Mouse (Mus musculus) adrenal gland, postnatal 14 days (tissue): ENCODE measurements around the gene Kmt2e. TPM values are rescaled to one million over a fixed set of nuclear protein-coding genes. Genes with fewer than 3 reads are reported as not detected.
A peak's percentile ranks its signal among the peaks of the same experiment; 100 is the strongest.

Experiments
- DNase-seq: peaks from one replicate; pipeline ENCODE4 v3.0.0; 2021; ENCODE audit warnings: mixed read lengths
- long read RNA-seq, 2 experiments: library from polyadenylated mRNA; stranded (forward); transcript quantifications; one replicate each; pipeline ENCODE4 v2.0.0; 2021
- total RNA-seq: library from RNA; stranded (reverse); gene quantifications from 2 replicates; pipeline ENCODE4 v1.2.3, GENCODE M21; 2021

The Kmt2e gene
- total RNA-seq, result 64.2 and 77.2 TPM in 2 replicates
- long read RNA-seq, experiment 1, partial matches to known transcripts, result 26 of 29 reads
- long read RNA-seq, experiment 1, other reads (novel, unspliced or antisense), result 3 of 29 reads
- long read RNA-seq, experiment 2, partial matches to known transcripts, result 18 of 21 reads
- long read RNA-seq, experiment 2, other reads (novel, unspliced or antisense), result 3 of 21 reads

- peak; percentile 96 for DNase-seq
Observed at GRCm38 (mm10) chr5:23433720-23434597, at the start of gene Kmt2e. TSS of gene Kmt2e (plus strand) at chr5:23434441.

DNA sequence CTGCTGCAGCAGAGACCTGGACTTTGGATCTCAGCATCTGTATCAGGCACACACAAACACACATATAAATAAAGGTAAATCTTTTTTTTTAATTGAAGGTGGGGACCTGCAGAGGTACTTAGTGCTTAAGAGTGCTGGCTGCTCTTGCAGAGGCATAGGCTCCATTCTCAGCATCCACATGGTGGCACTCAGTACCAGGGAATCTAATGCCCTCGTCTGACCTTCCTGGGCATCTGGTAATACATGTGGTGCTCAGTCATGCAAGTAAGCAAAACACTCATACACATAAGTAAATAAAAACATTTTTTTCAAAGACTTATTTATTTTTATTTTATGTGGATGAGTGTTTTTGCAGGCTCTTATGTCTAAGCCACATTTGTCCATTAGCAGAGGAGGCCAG is 49.1 kb upstream of the Kmt2e start:
- DNase-seq, result peak; percentile 17

DNA sequence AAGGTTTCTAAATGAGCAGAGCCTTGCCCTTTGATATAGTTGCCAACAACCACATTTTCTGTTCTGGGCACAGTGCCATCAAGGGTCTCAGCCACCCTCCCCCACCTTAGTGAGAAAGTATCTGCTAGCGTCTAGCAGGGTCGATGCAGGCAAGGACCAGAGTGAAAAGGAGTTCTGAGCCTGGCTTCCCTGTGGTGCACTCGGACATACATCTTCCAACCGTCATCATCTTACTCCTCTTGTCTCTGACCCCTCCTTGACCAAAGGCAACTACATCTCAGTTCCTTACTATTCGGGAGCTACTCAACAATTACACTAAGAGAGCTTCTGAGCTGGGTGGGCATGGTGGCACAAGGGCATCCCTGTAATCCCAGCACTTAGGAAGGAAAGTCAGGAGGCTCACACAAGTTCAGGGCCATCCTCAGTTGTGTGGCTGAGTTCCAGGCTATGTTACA is 48.5 kb upstream of the Kmt2e start:
- no peak for DNase-seq

GRCm38 (mm10) chr5:23386562-23387312 is 47.5 kb upstream of the Kmt2e start:
- peak; percentile 88 for DNase-seq

GRCm38 (mm10) chr5:23387313-23387666 is 47.0 kb upstream of the Kmt2e start:
- no peak for DNase-seq

GRCm38 (mm10) chr5:23388091-23388490 is 46.1 kb upstream of the Kmt2e start:
- no peak for DNase-seq

- no peak for DNase-seq
Observed at GRCm38 (mm10) chr5:23389601-23390305, 44.5 kb upstream of the Kmt2e start.

- DNase-seq, result no peak
Observed at GRCm38 (mm10) chr5:23391714-23392113, 42.5 kb upstream of the Kmt2e start.

DNA sequence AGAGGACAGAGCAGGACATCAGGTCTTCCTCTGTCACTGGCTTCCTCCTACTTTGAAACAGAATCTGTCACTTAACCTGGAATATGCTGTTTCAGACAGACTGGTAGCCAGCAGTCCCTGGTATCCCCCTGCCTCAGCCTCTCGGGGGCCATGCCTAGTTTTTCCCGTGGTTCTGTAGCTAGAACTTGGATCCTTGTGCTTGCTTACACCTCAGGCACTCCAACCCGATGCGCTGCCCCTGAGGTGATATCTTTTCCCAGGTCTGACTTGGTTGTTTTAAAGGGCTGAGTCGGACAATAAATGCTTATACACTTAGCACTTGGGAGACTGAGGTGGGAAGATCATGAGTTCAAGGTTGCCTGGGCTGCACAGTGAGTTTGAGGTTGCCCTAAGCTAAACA is 40.4 kb upstream of the Kmt2e start:
- no peak for DNase-seq

- DNase-seq, result no peak
Observed at GRCm38 (mm10) chr5:23394366-23395145, 39.7 kb upstream of the Kmt2e start.

GRCm38 (mm10) chr5:23395721-23396120 is 38.5 kb upstream of the Kmt2e start:
- no peak for DNase-seq

DNA sequence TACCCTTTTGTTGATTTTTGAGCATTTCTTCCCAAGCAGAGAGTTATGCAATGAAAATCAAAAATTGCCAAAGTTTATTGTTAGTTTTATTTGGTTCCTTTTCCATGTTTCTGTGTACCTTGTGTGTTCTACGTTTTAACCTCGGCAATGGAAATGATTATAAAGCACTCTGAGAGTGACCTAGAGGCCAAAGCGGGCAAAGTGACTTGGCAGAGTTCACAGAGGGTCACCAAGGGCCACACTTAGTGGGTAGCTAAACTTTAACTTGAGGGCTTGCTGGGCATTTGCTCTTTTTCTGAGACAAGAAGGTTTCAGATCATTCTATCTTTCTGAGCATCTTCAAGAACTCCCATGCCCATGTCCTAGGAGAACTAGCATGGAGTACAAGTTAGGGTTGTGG is 37.5 kb upstream of the Kmt2e start:
- no peak for DNase-seq

GRCm38 (mm10) chr5:23400156-23400555 is 34.1 kb upstream of the Kmt2e start:
- no peak for DNase-seq

GRCm38 (mm10) chr5:23400868-23401267 is 33.4 kb upstream of the Kmt2e start:
- DNase-seq, result no peak

- no peak for DNase-seq
Observed at GRCm38 (mm10) chr5:23401368-23401767, 32.9 kb upstream of the Kmt2e start.

DNA sequence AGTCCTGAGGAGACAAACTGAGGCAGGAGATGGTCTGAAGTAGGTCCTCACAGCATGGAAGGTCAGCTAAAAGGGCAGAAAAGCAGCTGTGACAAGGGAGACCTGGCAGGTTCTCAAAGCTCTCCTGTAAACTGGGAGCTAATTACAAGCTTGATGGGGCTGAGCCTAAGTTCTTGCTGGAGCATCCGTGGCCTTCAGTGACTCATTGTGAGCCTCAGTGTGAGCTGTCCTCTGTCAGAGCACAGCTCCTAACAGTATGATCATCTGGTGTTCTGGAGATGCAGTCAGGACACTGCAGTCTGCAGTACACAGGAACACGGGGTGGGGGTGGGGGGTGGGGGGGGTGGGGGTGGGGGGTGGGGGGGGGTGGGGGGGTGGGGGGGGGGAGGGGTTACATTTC is 32.2 kb upstream of the Kmt2e start:
- peak; percentile 61 for DNase-seq

GRCm38 (mm10) chr5:23403161-23403560 is 31.1 kb upstream of the Kmt2e start:
- DNase-seq, result no peak

DNA sequence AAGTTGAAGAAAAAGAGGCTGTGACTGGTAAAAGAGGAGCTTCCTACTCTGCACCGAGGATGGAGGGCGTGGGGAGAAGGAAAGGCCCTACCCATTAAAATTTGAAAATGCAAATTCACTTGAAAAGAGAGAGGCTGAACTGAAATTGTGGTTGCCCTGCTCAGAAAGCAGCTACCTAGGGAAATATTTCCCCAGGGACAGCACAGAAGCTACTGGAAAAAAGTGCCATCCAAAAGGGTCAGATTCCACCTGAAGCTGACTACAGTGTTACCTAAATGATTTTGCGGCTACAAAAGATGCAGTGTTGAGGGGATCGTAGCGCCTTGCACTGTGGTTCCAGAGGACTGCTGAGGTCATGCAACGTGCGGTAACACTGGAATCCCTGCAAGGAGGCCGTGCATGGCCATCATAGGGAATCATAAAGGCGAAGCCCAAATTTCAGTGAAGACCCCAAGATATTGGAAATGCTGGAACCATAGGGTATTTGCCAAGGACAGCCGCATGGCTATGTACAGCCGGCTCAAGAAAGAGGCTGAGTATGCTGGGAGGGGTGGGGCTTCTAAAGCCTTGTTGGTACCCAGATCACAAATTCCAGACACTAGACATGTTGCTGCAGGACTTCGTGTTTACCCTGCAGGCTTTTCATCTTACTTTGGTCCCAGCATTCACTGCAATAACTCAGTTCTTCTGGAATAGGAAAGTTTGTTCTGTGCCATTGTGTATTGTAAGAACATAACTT is 28.4 kb upstream of the Kmt2e start:
- DNase-seq, result no peak

GRCm38 (mm10) chr5:23406405-23406745 is 27.9 kb upstream of the Kmt2e start:
- no peak for DNase-seq

- DNase-seq, result no peak
Observed at GRCm38 (mm10) chr5:23408106-23408505, 26.1 kb upstream of the Kmt2e start.
